Mouse (Mus musculus) heart, adult 2 months (tissue): Measurements from ENCODE around the gene Drosha. TPM values are rescaled to one million over a fixed set of nuclear protein-coding genes. Genes with fewer than 3 reads are reported as not detected.

Source experiments
- DNase-seq, 2 experiments: peaks; one replicate each; pipeline ENCODE4 v3.0.0; 2021
- H3K27ac ChIP-seq: fragments of 200-600 bp; 2 replicates; pipeline ENCODE4 v1.8.1; 2022
- H3K27me3 ChIP-seq: fragments of 200-500 bp; 2 replicates; pipeline ENCODE4 v1.6.1; 2012; ENCODE audit warnings: mild to moderate bottlenecking, low read length, inconsistent platforms, mixed read lengths; ENCODE audit not compliant: control insufficient read depth, insufficient read depth
- H3K36me3 ChIP-seq: fragments of 200-500 bp; 2 replicates; pipeline ENCODE4 v1.6.1; 2012; ENCODE audit warnings: low read length, inconsistent platforms; ENCODE audit not compliant: control insufficient read depth, insufficient read depth
- H3K4me1 ChIP-seq: fragments of 200-500 bp; 2 replicates; pipeline ENCODE4 v1.6.1; 2011; ENCODE audit warnings: low read length; ENCODE audit not compliant: control insufficient read depth, insufficient read depth
- H3K4me3 ChIP-seq: fragments of 200-600 bp; 2 replicates; pipeline ENCODE4 v1.8.1; 2022
- H3K79me2 ChIP-seq: fragments of 200-500 bp; replicated peaks from 2 replicates; pipeline ENCODE4 v1.6.1; 2012; ENCODE audit warnings: mild to moderate bottlenecking, inconsistent platforms, low read length, moderate library complexity, mixed read lengths; ENCODE audit not compliant: control insufficient read depth, insufficient read depth
- H3K9ac ChIP-seq: fragments of 200-500 bp; 2 replicates; pipeline ENCODE4 v1.6.1; 2012; ENCODE audit warnings: low read depth, mild to moderate bottlenecking, control low read depth, inconsistent platforms, low read length, mixed read lengths
- CTCF ChIP-seq: fragments of 200-600 bp; IDR thresholded peaks from 2 replicates; pipeline ENCODE4 v1.8.1; 2022; ENCODE audit warnings: antibody characterized with exemption, mild to moderate bottlenecking, moderate library complexity
- EP300 ChIP-seq: fragments of 200-500 bp; IDR thresholded peaks from 2 replicates; pipeline ENCODE4 v1.6.1; 2011; ENCODE audit warnings: low read depth, low read length, control low read depth; ENCODE audit not compliant: insufficient read depth
- POLR2A ChIP-seq: fragments of 200-500 bp; IDR thresholded peaks from 2 replicates; pipeline ENCODE4 v1.6.1; 2011; ENCODE audit warnings: mild to moderate bottlenecking, low read depth, low read length, control low read depth; ENCODE audit not compliant: insufficient read depth
- WGBS: fragments of 180-500 bp; shearing (Covaris S2); methylation state at CpG from one replicate; pipeline ENCODE4 v1.1.7; 2018; 5-methylcytosine and 5-hydroxymethylcytosine counted together
- intact Hi-C: fragments of 180-260 bp; cut with DNase I; formaldehyde crosslinking; loops from one replicate; pipeline ENCODE4 v1.15.1; 2025
- polyA plus RNA-seq: library from polyadenylated mRNA; depleted of rRNA; stranded (reverse); fragments of >200 nt; gene quantifications from 2 replicates; pipeline ENCODE4 v1.2.3, GENCODE M21; 2012
- total RNA-seq, 2 experiments: library from RNA; stranded (reverse); gene quantifications; 2 replicates each; pipeline ENCODE4 v1.2.3; 2021

Drosha gene
- total and polyA plus RNA-seq, 3 experiments, result 13.4 to 43.1 (median 37.8) TPM

GRCm38 (mm10) chr15:12896022-12897009 lies 71.7 kb downstream of the Drosha start:
- Histone ChIP-seq H3K4me3 (no peak overlapping the region), H3K27ac (no peak overlapping the region), H3K27me3 (no peaks in the 10 kb centered on the region), H3K9ac (no peak overlapping the region), H3K4me1 (no peaks in the 10 kb centered on the region), H3K36me3 (no peaks in the 10 kb centered on the region), H3K79me2 (no peaks in the 10 kb centered on the region)
- TF ChIP-seq POLR2A, result no peak
- no peak for TF ChIP-seq EP300
- no peak for TF ChIP-seq CTCF
- intact Hi-C loops, result no loop called here
- 94% methylated on average over 18 of the region's 18 CpGs for WGBS
- no peak for DNase-seq

GRCm38 (mm10) chr15:12897831-12898230 lies 73.2 kb downstream of the Drosha start:
- no peaks in the 10 kb centered on the region for H3K36me3 ChIP-seq
- no peak for DNase-seq
- no peak overlapping the region for H3K4me3 ChIP-seq
- WGBS, result 94% methylated on average over 8 of the region's 8 CpGs
- intact Hi-C loops, result no loop called here
- H3K4me1 ChIP-seq, result no peaks in the 10 kb centered on the region
- no peaks in the 10 kb centered on the region for H3K79me2 ChIP-seq
- no peaks in the 10 kb centered on the region for H3K27me3 ChIP-seq
- H3K27ac ChIP-seq, result no peak overlapping the region
- no peak for TF ChIP-seq POLR2A
- no peak for TF ChIP-seq EP300
- no peak for TF ChIP-seq CTCF
- H3K9ac ChIP-seq, result no peak overlapping the region

DNA sequence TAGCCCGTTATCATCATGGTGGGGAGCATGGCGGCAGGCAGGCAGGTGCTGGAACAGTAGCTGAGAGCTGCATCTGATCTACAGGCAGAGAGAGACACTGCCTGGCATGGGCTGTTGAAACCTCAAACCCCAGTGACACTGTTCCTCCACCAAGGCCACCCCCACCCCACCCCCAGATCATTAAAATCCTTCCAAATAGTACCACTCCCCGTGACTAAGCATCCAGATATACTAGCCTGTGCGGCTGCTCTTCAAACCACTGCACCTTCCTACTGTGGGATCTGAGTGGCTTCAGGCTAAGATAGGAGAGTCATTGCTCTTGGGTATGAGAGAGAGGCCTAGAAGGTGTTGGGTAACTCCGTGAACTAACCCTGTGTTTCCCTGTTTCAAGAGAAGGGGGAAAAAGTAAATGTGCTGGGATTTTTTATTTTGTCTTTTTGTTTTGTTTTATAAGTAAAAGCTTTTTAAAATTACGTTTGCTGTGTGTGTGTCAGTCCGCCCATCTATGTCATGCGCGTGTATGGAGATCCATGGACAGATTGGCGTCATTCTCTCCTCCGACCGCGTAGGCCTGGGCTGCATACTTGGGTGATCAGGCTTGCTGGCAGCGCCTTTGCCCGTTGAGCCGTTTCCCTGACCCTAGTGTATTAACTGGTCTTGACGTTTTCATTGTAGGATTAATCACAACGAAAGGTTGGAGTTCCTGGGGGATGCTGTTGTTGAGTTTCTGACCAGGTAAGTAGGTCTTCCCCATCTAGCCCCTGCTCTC lies 76.0 kb downstream of the Drosha start:
- intact Hi-C loops, result no loop called here
- no peaks in the 10 kb centered on the region for H3K36me3 ChIP-seq

DNA sequence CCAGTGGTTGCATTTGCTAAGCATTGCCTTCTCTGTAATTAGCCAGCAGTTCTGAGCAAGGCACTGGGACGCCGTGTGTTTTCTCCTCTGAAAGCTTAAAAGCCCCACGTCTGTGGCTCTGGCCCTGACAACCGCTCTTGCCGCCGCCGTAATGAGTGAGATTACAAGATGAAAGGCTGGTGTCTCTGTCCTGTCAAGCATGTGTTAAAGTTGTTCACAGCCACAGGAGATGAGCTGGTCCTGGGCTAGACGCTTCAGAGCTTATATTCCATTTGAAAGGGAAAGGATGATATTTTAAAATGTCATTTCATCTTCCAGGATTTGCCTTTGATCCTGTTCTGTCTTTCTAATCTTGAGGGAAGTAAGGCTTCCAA lies 76.6 kb downstream of the Drosha start:
- TF ChIP-seq EP300, result no peak
- TF ChIP-seq CTCF, result no peak
- no peak for TF ChIP-seq POLR2A
- 90% methylated on average over 8 of the region's 8 CpGs for WGBS
- H3K36me3 ChIP-seq, result no peaks in the 10 kb centered on the region

More for the DNA sequence above, 76.0 kb downstream of the Drosha start:
- no peaks in the 10 kb centered on the region for H3K27me3 ChIP-seq
- no peak overlapping the region for H3K9ac ChIP-seq
- no peak for TF ChIP-seq POLR2A
- TF ChIP-seq CTCF, result no peak
- TF ChIP-seq EP300, result no peak
- no peaks in the 10 kb centered on the region for H3K4me1 ChIP-seq
- DNase-seq, result no peak
- H3K79me2 ChIP-seq, result no peaks in the 10 kb centered on the region
- H3K27ac ChIP-seq, result no peak overlapping the region
- H3K4me3 ChIP-seq, result no peak overlapping the region
- 96% methylated on average over 18 of the region's 18 CpGs for WGBS

GRCm38 (mm10) chr15:12904442-12904841 lies 79.8 kb downstream of the Drosha start:
- H3K9ac ChIP-seq, result no peak overlapping the region
- H3K27me3 ChIP-seq, result no peaks in the 10 kb centered on the region
- no peaks in the 10 kb centered on the region for H3K4me1 ChIP-seq
- no peak overlapping the region for H3K4me3 ChIP-seq
- H3K27ac ChIP-seq, result no peak overlapping the region
- no peaks in the 10 kb centered on the region for H3K36me3 ChIP-seq
- whole genome bisulfite sequencing, result 89% methylated on average over 6 of the region's 6 CpGs
- no peak for TF ChIP-seq CTCF
- no peak for TF ChIP-seq EP300
- no peak for TF ChIP-seq POLR2A
- intact Hi-C loops, result no loop called here
- H3K79me2 ChIP-seq, result no peaks in the 10 kb centered on the region
- DNase-seq, result no peak

More for the DNA sequence above, 76.6 kb downstream of the Drosha start:
- Histone ChIP-seq H3K4me1 (no peaks in the 10 kb centered on the region), H3K27me3 (no peaks in the 10 kb centered on the region), H3K27ac (no peak overlapping the region), H3K79me2 (no peaks in the 10 kb centered on the region), H3K4me3 (no peak overlapping the region), H3K9ac (no peak overlapping the region)
- no peak for DNase-seq
- intact Hi-C loops, result no loop called here
